Mouse (Mus musculus) skeletal muscle tissue, adult 2 months (tissue): ENCODE results near the gene Eml1.

Experiments
- DNase-seq: peaks from one replicate; pipeline ENCODE4 v3.0.0-alpha.2; 2012; ENCODE audit warnings: low read depth, low spot score

Gene Eml1

DNA sequence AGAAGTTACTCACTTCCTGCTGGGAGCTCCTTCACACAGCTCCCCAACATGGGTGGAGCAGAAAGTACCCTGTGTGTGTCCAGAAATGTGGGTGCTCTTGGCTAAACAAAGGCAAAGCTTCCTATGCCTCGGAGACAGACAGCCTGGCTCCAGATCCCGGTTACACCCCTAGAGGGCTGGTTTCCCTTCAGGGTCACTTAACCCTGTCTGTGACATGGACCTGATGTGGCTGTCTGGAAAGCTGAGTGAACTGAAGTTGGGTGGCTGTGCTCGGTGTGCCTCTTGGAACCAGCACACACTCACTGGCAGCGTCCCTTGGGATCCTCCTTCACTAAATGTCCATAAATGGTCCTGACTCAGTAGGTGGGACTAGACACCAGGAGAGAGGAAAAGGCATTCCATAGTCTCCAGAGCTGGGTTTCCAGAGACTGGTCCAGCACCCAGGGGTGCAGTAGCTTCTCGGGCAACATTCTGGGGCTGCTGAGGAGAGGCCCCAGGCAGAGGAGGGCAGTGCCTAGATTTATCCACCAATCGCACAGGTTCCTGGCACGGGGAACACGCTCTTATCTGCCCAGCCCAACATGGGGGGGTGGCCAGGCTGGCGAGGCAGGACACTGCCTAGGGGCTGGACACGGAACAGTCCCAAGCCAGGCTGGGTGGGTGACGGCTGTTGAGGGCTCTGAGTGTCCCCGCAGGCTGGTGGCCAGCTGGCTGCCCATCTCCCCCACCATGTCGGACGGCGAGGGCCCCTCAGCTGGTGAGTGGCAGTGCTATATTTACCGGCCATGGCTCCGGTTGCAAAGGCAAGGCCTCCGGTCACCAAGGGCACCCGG, at the start of gene Eml1:
Gene Eml1, plus strand, starts transcription at position 362 of the 833 bp plus-strand sequence.
- peak; percentile 64 for DNase-seq

DNA sequence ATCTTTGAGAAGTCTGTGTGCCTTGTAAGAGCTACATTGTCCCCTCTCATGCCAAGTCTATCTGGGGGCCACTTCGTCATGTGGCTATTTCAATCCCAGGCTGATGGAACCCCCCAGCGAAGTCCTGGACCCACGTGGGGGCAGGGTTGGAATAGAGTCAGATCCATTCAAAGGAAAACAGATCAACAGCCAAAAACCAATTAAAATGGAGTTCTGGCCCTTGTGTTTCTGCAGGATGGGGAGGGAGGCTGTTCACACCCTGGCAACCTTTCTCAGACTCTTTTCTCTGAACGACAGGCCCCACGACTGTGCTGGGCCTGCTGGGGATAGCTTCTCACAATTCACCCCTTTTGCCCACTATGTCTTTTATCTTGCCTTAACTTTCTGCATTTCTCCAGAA, 44.4 kb upstream of the Eml1 start:
- no peak for DNase-seq

GRCm38 (mm10) chr12:108327889-108328491, 42.8 kb upstream of the Eml1 start:
- DNase-seq = no peak

DNA sequence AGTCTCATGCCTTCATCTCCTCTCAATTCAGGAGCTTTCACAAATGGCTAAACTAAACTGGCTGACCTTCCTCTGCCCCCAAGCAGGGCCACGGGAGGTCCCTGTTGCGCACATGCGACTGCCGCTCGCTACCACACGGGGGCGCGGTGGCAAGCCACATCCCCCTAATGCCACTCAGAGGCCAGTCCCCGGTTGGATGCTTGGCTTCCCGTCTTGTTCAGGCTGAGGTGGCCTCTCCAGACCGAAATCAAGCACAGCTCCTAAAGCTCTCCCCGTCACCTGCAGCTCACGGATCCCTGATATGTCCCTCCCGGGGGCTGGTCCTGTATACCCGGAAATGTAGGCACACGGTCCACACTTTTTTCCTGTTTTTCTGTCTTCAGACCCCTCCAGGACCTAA, 37.7 kb upstream of the Eml1 start:
- DNase-seq = peak; percentile 68

DNA sequence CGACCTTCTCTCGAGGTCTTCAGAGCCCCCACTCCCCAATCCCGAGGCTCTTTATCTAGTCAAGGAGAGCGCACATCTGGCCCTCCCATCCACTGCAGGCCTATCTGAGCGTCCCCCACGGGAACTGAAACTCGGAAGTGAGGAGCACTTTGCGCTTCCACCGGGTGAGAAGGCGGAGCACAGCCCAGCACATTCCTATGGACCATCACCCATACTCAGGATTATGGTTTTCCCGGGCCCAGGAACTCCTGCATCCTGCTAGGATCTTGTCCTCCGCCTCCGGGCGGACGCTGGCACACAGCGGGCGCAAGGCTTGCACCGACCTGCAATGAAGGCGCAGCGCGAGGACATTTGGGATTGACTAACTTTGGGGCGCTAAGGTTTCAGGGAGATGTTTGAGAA, 37.3 kb upstream of the Eml1 start:
- no peak for DNase-seq

GRCm38 (mm10) chr12:108333895-108334445, 36.8 kb upstream of the Eml1 start, which contains the start of gene Cyp46a1:
TSS of gene Cyp46a1 (plus strand) at chr12:108334381.
- DNase-seq = peak; percentile 99

GRCm38 (mm10) chr12:108334529-108334928, 36.2 kb upstream of the Eml1 start:
- DNase-seq = no peak

DNA sequence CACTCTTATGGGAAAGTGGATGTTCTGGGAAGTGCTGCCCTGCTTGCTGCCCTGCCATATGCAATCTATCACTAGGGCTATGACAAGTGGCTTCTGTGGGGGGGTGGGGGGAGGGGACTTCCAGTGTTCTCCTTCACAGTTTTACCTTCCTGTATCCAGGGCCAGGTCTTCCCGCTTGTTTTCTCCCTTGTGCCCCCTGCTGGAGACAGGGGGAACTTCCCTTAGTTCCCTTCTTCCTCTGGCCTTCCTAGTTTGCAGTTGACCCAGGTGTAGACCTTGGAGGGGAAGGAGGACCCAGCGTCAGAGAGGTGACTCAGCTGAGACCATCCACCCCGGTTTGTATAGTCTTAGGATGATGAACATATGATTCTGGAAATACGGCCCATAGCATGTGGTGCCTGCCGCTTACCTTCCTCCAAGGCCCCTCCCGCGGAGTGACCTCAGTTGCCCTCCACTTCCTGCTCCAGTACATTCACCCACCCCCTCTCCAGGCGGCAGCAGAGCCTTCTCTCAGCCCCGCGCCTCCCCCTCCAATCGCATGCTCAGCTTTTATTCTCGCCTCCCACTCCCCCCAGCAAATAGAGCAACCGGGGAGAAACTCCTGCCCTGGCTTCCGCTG, 32.1 kb upstream of the Eml1 start:
- DNase-seq = peak; percentile 27

DNA sequence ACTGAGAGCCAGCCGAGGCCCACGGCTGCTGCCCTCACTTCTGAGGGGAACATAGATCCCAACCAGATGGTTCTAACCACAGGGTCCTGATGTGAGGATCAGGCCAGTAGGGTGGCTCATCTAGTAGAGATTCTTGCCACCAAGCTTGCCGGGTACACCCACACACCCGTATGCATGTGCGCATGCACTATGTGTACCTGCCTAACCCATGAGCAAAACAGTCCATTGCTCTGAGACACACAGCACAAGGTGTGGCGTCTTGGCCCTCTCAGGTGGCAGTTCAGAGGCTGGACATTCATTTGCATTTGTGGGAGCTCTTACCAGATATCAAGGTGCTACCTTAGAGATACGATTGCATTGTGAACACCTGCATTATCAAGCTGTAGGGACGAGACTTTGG, 22.6 kb upstream of the Eml1 start:
- DNase-seq = no peak

GRCm38 (mm10) chr12:108349026-108349425, 21.7 kb upstream of the Eml1 start:
- DNase-seq = no peak

DNA sequence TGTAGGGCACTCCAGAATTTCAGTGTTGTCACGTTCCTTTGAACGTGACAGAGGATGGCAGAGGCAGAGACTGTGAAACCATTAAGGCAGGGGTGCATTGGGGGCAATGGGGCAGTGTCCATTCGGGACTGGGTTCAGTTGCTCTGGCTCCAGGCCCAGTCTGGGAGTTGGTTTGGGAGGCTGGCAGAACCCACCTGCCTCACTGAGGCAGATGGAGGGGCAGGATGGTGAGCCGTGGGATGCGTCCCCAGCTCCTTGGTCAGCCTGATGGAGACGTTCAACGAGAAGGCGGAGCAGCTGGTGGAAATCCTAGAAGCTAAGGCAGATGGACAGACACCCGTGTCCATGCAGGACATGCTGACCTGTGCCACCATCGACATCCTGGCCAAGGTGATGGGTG, 19.8 kb upstream of the Eml1 start:
- no peak for DNase-seq

DNA sequence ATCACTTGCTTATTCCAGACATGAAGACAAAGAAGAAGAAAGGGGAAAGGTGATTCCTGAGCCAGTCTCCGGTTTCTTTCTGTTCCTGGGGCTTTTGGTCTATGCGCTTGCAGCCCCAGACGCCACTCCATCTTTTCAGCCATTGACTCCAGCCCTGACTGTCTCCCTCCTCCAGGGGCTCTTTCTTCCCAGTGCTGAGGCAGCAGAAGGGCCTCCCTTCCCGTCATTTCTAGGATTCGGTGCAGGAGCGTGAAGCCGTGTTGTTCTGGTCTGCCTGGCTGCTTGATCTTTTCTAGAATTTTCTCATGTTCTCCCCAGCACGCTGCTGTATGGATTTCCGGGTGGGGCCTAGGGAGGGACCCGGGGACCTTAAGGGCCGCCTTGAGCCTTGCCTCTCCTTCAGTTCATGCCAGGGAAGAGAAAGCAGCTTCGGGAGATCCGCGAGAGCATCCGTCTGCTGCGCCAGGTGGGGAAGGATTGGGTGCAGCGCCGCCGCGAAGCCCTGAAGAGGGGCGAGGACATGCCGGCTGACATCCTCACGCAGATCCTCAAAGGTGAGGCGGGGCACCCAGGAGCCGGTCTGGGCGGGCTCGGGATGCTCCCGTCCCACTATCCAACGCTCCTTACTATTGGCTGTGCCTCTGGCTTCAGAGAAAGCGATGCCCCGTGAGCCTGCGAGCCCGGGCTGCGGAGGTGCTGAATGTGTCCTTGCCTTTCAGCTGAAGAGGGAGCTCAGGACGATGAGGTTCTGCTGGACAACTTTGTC, 18.2 kb upstream of the Eml1 start:
- DNase-seq = no peak

DNA sequence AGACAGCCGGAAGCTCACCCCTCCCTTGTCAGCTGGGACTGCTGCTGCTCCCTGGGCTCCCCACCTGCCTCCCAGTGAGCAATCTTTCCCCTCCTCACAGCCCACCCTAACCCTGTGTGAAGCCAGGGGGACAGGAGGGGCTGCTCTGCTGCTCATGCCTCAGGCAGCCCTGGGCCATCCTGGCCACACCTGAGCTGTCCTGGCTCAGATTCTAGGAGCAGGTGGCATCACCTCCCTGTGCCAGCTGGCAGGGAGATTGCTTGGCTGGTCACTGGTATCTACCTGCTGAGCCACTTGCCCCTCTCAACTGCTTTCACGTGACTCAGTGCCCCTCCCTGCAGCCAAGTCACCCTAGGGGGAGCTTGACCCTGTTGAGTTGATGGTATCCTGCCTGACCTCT, 16.5 kb upstream of the Eml1 start:
- no peak for DNase-seq

- no peak for DNase-seq
Observed at GRCm38 (mm10) chr12:108355271-108355670, 15.5 kb upstream of the Eml1 start.

DNA sequence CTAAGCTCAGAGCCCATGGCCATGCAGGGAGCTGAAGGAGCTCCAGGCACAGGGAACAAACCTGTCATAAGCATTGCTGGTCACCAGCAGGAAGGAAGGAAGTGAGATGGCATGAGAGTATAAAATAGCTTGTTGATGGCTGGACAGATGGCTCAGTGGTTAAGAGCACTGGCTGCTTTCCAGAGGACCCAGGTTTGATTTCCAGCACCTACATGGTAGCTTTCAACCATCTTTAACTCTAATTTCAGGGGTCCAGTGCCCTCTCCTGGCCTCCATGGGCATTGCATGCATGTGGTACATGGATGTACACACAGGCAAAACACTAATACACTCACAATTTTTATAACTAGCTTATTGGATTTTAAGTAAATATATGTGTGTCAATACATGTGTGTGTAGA, 14.8 kb upstream of the Eml1 start:
- DNase-seq = no peak

DNA sequence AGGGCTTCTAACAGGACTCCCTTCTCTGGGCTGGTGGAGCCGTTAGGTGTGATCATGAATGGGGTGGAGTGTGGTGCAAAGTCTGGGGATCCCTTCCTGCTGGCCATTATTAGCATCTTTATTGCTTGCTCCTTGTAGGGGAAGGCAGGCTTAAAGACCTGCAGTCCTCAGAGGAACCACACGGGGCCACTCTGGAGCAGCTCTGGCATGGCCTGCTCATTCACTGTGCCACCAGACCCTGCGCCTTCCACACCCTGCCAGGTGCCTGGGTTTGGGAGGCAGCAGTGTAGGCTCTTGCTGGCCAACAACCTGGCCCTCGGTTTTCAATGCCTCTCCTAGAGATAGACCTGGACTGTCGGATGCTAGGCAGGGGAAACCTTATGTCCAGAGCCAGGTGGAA, 7.0 kb upstream of the Eml1 start:
- DNase-seq = peak; percentile 69

GRCm38 (mm10) chr12:108365340-108365739, 5.4 kb upstream of the Eml1 start:
- no peak for DNase-seq

- DNase-seq = no peak
Observed at GRCm38 (mm10) chr12:108365868-108366267, 4.9 kb upstream of the Eml1 start.

DNA sequence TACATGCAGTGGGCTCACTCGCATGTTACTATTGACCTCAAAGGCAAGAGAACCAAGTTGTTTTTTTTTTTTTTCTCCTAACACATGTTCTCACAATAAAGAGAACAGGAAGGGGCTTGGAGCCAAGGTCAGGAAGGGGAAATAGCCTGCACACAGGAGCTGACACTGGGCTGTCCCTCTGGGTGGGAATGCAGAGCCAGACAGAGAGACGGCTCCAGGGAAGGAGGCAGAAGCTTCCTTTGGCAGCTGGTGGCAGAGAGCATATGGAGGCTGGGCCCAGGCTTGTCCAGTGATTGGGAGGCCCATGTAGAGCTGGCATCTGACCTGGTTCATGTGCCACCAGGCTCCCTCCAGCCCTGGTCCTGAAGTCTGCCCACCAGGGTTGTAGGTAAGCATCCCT, 2.8 kb upstream of the Eml1 start:
- no peak for DNase-seq

GRCm38 (mm10) chr12:108368921-108369320, 1.8 kb upstream of the Eml1 start:
- no peak for DNase-seq

GRCm38 (mm10) chr12:108371429-108371765, 640 bp downstream of the Eml1 start:
- no peak for DNase-seq

DNA sequence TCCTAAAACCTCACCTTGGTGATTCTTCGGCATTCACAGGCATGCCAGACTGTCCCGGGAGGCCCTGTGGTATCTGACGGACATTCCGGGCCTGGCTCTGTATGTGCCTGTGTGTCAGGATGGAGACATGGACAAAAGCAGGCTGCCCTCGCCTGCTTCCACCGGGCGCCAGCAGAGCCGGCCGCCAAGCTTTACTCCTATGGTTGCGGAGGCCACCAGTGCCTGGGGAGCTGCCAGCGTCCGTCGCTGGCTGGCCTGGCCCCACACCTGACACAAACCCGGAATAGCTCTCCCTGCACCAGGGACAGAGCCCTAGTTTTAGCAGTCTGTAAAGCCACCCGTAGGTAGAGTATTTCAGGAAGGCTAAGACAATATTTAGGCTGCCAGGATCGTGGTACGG, 1.5 kb downstream of the Eml1 start:
- peak; percentile 85 for DNase-seq
